7 mouse cellular contexts compared by ENCODE assay signal in the genomic region with DNA sequence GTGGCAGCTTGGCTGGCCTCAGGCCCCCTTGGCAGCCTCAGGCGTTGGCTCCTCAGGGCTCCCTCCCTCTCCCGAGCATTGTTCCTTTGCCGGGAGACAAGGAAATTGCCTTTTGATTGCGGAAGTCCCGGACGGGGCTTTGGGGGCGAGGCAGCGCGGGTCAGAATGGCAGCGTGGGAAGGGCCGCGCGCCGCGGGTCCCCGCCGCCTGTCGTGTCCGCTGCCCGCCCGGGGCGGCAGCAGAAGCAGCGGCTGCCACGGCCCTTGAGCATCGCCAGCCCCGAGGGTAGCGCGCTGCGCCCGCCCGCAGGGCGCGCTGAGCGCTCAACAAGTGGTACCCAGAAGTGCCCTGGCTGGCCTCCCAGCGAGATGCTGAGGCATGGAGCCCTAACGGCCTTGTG. TPM values are rescaled to one million over a fixed set of nuclear protein-coding genes. Genes with fewer than 3 reads are reported as not detected.
DNase-seq lines count a peak whose midpoint lies in the region; ATAC-seq and TF ChIP-seq lines count a peak whose summit lies in the region.

No protein-coding gene starts in this region.

- peaks cover 15% of the 10 kb centered on the region; the same call in 1 of the 2 replicates for H3K4me1 ChIP-seq in brown adipose tissue, adult 24 weeks (ENCODE audit: control insufficient read depth, insufficient read depth, insufficient read length, low read length)
- peaks cover 14% of the 10 kb centered on the region for H3K4me1 ChIP-seq in intestine, embryonic 16.5 days (ENCODE audit: control insufficient read depth, insufficient read depth, low read length)
- H3K4me1 ChIP-seq in liver, embryonic 16.5 days (ENCODE audit: control insufficient read depth, low read depth, low read length): no peaks in the 10 kb centered on the region
- H3K4me1 ChIP-seq in olfactory bulb, adult 2 months (ENCODE audit: control insufficient read depth, insufficient read depth, low read length): peaks cover 5% of the 10 kb centered on the region

- WGBS in intestine, embryonic 16.5 days: 1% methylated on average over 36 of the region's 36 CpGs
- WGBS in liver, embryonic 16.5 days (ENCODE audit: insufficient replicate concordance): under 1% methylated on average over 36 of the region's 36 CpGs
- under 1% methylated on average over 36 of the region's 36 CpGs for WGBS in olfactory bulb, adult 2 months

- peak overlapping the region; percentile 78 for H3K4me3 ChIP-seq in brown adipose tissue, adult 24 weeks (ENCODE audit: insufficient read depth, low read depth, low read length)
- peak overlapping the region; percentile 59 for H3K4me3 ChIP-seq in intestine, embryonic 16.5 days (ENCODE audit: low read length)
- peak overlapping the region; percentile 7; the same call in 1 of the 2 replicates for H3K4me3 ChIP-seq in liver, embryonic 16.5 days (ENCODE audit: low read depth, low read length)
- peak overlapping the region; percentile 47 for H3K4me3 ChIP-seq in olfactory bulb, adult 2 months (ENCODE audit: insufficient read depth, low read depth, low read length)

- H3K9me3 ChIP-seq in intestine, embryonic 16.5 days (ENCODE audit: control insufficient read depth, low read length): no peaks in the 10 kb centered on the region
- no peaks in the 10 kb centered on the region for H3K9me3 ChIP-seq in liver, embryonic 16.5 days (replicated peaks; ENCODE audit: control insufficient read depth, low read length)

- DNase-seq in ZHBTc4 (ENCODE audit: low read depth, low spot score): peak; percentile 35
- DNase-seq in heart, adult 11 months: peak; percentile 99
- no peak for DNase-seq in thymus, postnatal 10 days (ENCODE audit: low spot score in 2 of 2)

- H3K27me3 ChIP-seq in intestine, embryonic 16.5 days (replicated peaks; ENCODE audit: control insufficient read depth, insufficient read depth, low read length): peaks cover 12% of the 10 kb centered on the region
- peaks cover 9% of the 10 kb centered on the region for H3K27me3 ChIP-seq in liver, embryonic 16.5 days (ENCODE audit: control insufficient read depth, insufficient read depth, low read depth, low read length)

- H3K4me2 ChIP-seq in intestine, embryonic 16.5 days (ENCODE audit: low read depth, low read length): peak overlapping the region; percentile 93
- peak overlapping the region; percentile 31 for H3K4me2 ChIP-seq in liver, embryonic 16.5 days (ENCODE audit: low read depth, low read length)

- peak; percentile 61 for ATAC-seq in intestine, embryonic 16.5 days
- 0 out of 2 replicates have a peak, but pooled peaks have one; percentile 9 for ATAC-seq in liver, embryonic 16.5 days (ENCODE audit: low read depth)

- H3K9ac ChIP-seq in intestine, embryonic 16.5 days (ENCODE audit: low read depth, low read length): peak overlapping the region; percentile 66
- no peak overlapping the region for H3K9ac ChIP-seq in liver, embryonic 16.5 days (ENCODE audit: low read depth, low read length)

- H3K36me3 ChIP-seq in intestine, embryonic 16.5 days (ENCODE audit: control insufficient read depth, insufficient read depth, low read length): no peaks in the 10 kb centered on the region
- no peaks in the 10 kb centered on the region for H3K36me3 ChIP-seq in liver, embryonic 16.5 days (ENCODE audit: control insufficient read depth, insufficient read depth)

- no peak for TF ChIP-seq CTCF in olfactory bulb, adult 2 months (IDR thresholded peaks at IDR 0.05; ENCODE audit: insufficient read depth, low read depth, low read length)

- TF ChIP-seq POLR2A in olfactory bulb, adult 2 months (IDR thresholded peaks at IDR 0.05; ENCODE audit: insufficient read depth, low read depth, low read length): no peak

- H3K27ac ChIP-seq in brown adipose tissue, adult 24 weeks (replicated peaks; ENCODE audit: low read depth, low read length): peak overlapping the region; percentile 98
- H3K27ac ChIP-seq in intestine, embryonic 16.5 days (ENCODE audit: low read length): no peak overlapping the region
- no peak overlapping the region for H3K27ac ChIP-seq in liver, embryonic 16.5 days (ENCODE audit: low read length)
- H3K27ac ChIP-seq in olfactory bulb, adult 2 months (ENCODE audit: insufficient read depth, low read depth, low read length): no peak overlapping the region

RNA-seq across cellular contexts. Expression of a gene that starts 25.9 kb away (rescaled TPM):
- polyA plus RNA-seq in brown adipose tissue, adult 24 weeks (2012; ENCODE audit: insufficient read depth, insufficient read length, missing spikeins): 16.1 and 19.0 TPM in 2 replicates
- 3.2 and 4.4 TPM in 2 replicates for polyA plus RNA-seq in intestine, embryonic 16.5 days (2015; fragmentation: Nextera tagmentation; extraction: Ambion mirVana)
- polyA plus RNA-seq in liver, embryonic 16.5 days (2015; fragmentation: Nextera tagmentation; extraction: Ambion mirVana): 1.5 and 1.8 TPM in 2 replicates
- not detected in 2 replicates for polyA plus RNA-seq in olfactory bulb, adult 2 months (2012; ENCODE audit: insufficient read depth, insufficient read length, low replicate concordance, missing spikeins)

Comparison
In these comparisons a context has a peak if more than half of its experiments do, and no peak if none do; other contexts are left out.
1. DNase-seq: peak in ZHBTc4 (single experiment) and heart, adult 11 months (single experiment); none in thymus, postnatal 10 days (0 of 2).
2. H3K4me3 ChIP-seq: peak in every context shown above with its lines; median percentile 78 in brown adipose tissue, adult 24 weeks; 59 in intestine, embryonic 16.5 days; 47 in olfactory bulb, adult 2 months; 7 in liver, embryonic 16.5 days.